Mouse (Mus musculus): ENCODE measurements around the gene Rab17.

Rab17 gene

GRCm38 (mm10) chr1:90969347-90969784 is at the start of gene Rab17:
Gene Rab17, minus strand, starts transcription at chr1:90969661.
- DNase-seq (ENCODE audit: low read depth) = no peak

GRCm38 (mm10) chr1:91017111-91017758 is 47.8 kb upstream of the Rab17 start:
- no peak for DNase-seq (ENCODE audit: low read depth)

- DNase-seq (ENCODE audit: low read depth) = no peak
Measured at GRCm38 (mm10) chr1:91015571-91015970, 46.1 kb upstream of the Rab17 start.

- no peak for DNase-seq (ENCODE audit: low read depth)
Measured at GRCm38 (mm10) chr1:91013803-91014202, 44.3 kb upstream of the Rab17 start.

- DNase-seq (ENCODE audit: low read depth) = no peak
Measured at GRCm38 (mm10) chr1:91011336-91011735, 41.9 kb upstream of the Rab17 start.

GRCm38 (mm10) chr1:91010716-91011115 is 41.3 kb upstream of the Rab17 start:
- no peak for DNase-seq (ENCODE audit: low read depth)

- DNase-seq (ENCODE audit: low read depth) = no peak
Measured at GRCm38 (mm10) chr1:91010216-91010615, 40.8 kb upstream of the Rab17 start.

GRCm38 (mm10) chr1:91009266-91009665 is 39.8 kb upstream of the Rab17 start:
- DNase-seq (ENCODE audit: low read depth) = no peak

- DNase-seq (ENCODE audit: low read depth) = no peak
Measured at GRCm38 (mm10) chr1:91008746-91009145, 39.3 kb upstream of the Rab17 start.

GRCm38 (mm10) chr1:91008147-91008682 is 38.8 kb upstream of the Rab17 start:
- no peak for DNase-seq (ENCODE audit: low read depth)

- DNase-seq (ENCODE audit: low read depth) = no peak
Measured at GRCm38 (mm10) chr1:91006708-91007107, 37.2 kb upstream of the Rab17 start.

- no peak for DNase-seq (ENCODE audit: low read depth)
Measured at GRCm38 (mm10) chr1:91006037-91006436, 36.6 kb upstream of the Rab17 start.

- DNase-seq (ENCODE audit: low read depth) = no peak
Measured at GRCm38 (mm10) chr1:91003522-91004253, 34.2 kb upstream of the Rab17 start.

- DNase-seq (ENCODE audit: low read depth) = no peak
Measured at GRCm38 (mm10) chr1:91002641-91003040, 33.2 kb upstream of the Rab17 start.

- DNase-seq (ENCODE audit: low read depth) = no peak
Measured at GRCm38 (mm10) chr1:91001871-91002539, 32.5 kb upstream of the Rab17 start.

- no peak for DNase-seq (ENCODE audit: low read depth)
Measured at GRCm38 (mm10) chr1:91001101-91001500, 31.6 kb upstream of the Rab17 start.

- DNase-seq (ENCODE audit: low read depth) = no peak
Measured at GRCm38 (mm10) chr1:90999911-91000601, 30.6 kb upstream of the Rab17 start.

- no peak for DNase-seq (ENCODE audit: low read depth)
Measured at GRCm38 (mm10) chr1:90998891-90999611, 29.6 kb upstream of the Rab17 start.

- no peak for DNase-seq (ENCODE audit: low read depth)
Measured at GRCm38 (mm10) chr1:90998268-90998890, 28.9 kb upstream of the Rab17 start, which contains the start of gene Lrrfip1. Gene Lrrfip1, plus strand, starts transcription at chr1:90998737.

GRCm38 (mm10) chr1:90997641-90998040 is 28.2 kb upstream of the Rab17 start:
- no peak for DNase-seq (ENCODE audit: low read depth)

- no peak for DNase-seq (ENCODE audit: low read depth)
Measured at GRCm38 (mm10) chr1:90997136-90997535, 27.7 kb upstream of the Rab17 start.
